Mouse (Mus musculus) thymus, adult 2 months (tissue): Measurements from ENCODE around the gene Klhdc2.

Experiments
- CTCF ChIP-seq: fragments of 200-500 bp; IDR thresholded peaks from 2 replicates; pipeline ENCODE4 v1.5.1; 2012; ENCODE audit warnings: mild to moderate bottlenecking, control low read depth, low read length, moderate library complexity, borderline replicate concordance; ENCODE audit not compliant: control insufficient read depth, poor library complexity, insufficient read depth; ENCODE audit errors: extremely low read depth
- POLR2A ChIP-seq: fragments of 200-500 bp; IDR thresholded peaks from 2 replicates; pipeline ENCODE4 v1.6.1; 2012; ENCODE audit warnings: mild to moderate bottlenecking, low read length, control low read depth, moderate library complexity; ENCODE audit not compliant: control insufficient read depth, poor library complexity, insufficient read depth; ENCODE audit errors: extremely low read depth

- no peak for TF ChIP-seq CTCF
- no peak for TF ChIP-seq POLR2A
These were observed 15.6 kb upstream of the Klhdc2 start for GRCm38 (mm10) chr12:69280915-69281314.
